Mouse (Mus musculus) left cerebral cortex, postnatal 25 days (tissue): ENCODE measurements around the gene Olfr1204. TPM values are rescaled to one million over a fixed set of nuclear protein-coding genes. Genes with fewer than 3 reads are reported as not detected.

ENCODE experiments used
- DNase-seq, 2 experiments: peaks; one replicate each; pipeline ENCODE4 v3.0.0; 2022; ENCODE audit warnings: low spot score in 2 of 2, mixed read lengths in 1 of 2
- intact Hi-C: fragments of 180-260 bp; cut with DNase I; formaldehyde crosslinking; loops from one replicate; pipeline ENCODE4 v1.15.1; 2025
- total RNA-seq, 2 experiments: library from RNA; stranded (reverse); gene quantifications; 2 replicates each; pipeline ENCODE4 v1.2.3; 2021

Gene Olfr1204
- not detected for total RNA-seq

DNA sequence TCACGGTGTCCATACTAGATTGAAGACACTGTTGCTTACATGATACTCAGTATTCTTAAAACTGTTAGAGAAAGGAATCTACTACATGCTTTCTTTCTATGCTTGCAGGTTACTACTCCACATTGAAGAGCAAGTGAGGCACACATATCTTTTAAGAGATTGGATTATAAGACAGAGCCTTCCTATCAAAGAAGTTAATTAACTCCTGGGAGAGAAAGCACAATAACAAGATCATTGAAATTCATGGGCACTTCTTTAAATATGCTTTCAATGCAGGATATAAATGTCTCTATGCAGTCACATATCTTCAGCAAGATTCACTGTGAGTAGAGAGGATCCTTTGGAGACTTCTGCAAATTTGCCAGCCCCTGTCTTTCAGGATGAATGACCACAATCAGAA is at the start of gene Olfr1204:
Olfr1204 (plus strand) TSS at position 301 of the 400 bp plus-strand sequence.
- intact Hi-C loops: no loop called here
- DNase-seq: no peak

DNA sequence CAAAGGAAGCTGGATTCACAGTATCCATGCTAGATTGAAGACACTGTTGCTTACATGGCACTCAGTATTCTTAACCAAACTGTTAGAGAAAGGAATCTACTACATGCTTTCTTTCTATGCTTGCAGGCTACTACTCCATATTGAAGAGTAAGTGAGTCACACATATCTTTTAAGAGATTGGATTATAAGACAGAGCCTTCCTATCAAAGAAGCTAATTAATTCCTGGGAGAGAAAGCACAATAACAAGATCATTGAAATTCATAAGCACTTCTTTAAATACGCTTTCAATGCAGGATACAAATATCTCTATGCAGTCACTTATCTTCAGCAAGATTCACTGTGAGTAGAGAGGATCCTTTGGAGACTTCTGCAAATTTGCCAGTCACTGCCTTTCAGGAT is 34.9 kb upstream of the Olfr1204 start, which contains the start of gene Olfr1202:
Olfr1202 (plus strand) TSS at position 301 of the 400 bp plus-strand sequence.
- DNase-seq: no peak
- intact Hi-C loops: no loop called here

DNA sequence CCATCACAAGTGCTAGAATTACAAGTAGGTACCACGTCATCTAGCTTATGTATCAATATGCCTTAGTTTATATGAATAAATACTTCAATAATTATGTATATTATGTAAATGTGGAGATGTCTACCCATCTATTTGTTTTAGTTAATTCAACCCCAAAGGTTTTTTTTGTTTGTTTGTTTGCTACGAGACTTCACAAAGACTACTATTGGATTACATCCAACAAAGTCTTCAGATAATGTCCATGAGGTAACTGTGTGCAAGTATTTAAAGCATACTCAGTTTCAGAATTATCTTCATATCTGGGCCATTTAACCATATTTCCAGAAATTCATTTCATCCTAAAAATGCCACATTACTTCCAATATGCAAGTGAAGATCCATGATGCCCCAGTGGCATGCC is 19.7 kb upstream of the Olfr1204 start, which contains the start of gene Olfr1205:
Olfr1205 (plus strand) TSS at position 301 of the 400 bp plus-strand sequence.
- intact Hi-C loops: no loop called here
- DNase-seq: no peak

DNA sequence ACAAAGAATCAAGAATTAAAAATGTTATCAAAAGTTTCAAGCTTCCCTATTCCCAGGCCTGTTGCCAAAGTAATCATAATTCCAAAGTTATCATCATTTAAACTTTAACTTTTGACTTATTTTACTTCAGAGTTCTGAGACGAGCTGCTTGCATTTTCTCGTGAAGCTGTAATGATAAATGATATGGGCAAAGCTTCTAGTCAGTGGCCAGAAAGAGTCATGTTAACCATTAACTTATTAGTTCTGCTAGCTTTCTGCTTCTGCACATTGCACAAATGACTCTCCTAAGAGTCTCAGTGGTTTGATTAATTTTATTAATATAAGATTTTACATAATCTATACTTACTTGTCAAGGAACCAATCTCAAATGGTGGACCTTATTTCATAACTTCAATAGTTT is 10.6 kb upstream of the Olfr1204 start:
- intact Hi-C loops: no loop called here
- DNase-seq: no peak

DNA sequence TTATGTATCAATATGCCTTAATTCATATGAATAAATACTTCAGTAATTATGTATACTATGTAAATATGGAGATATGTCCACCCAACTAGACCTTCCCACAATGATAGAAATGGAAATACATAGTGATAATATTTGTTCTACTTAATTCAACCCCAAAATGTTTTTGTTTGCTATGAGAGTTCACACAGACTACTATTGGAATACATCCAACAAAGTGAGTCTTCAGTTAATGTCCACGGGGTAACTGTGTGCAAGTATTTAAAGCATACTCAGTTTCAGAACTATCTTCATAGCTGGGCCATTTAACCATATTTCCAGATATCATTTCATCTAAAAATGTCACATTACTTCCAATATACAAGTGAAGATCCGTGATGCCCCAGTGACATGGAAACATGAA is 13.8 kb downstream of the Olfr1204 start, which contains the start of gene Olfr1206:
Olfr1206 (plus strand) TSS at position 301 of the 400 bp plus-strand sequence.
- intact Hi-C loops: no loop called here
- DNase-seq: no peak

DNA sequence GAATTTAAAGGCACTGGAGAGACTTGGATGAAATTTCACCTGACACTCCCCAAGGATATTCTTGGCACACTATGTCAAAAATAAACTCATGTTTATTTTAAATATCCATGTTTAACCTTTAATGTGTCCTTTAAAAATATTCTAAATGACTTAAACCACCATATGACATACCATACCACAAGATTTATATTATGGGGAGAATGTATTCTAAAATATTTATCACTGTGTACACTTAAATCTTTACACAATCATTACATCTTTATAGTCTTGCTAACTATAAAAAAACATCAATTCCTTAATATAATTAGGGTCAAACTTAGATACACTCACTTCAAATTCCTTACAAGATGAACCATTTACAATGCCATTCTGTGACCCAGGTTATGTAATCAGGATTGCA is 53.1 kb downstream of the Olfr1204 start, which contains the start of gene Olfr1208:
Olfr1208 (minus strand) TSS at position 101 of the 400 bp plus-strand sequence.
- no peak for DNase-seq
- intact Hi-C loops: no loop called here

Other genes with a start within 250 kb of the Olfr1204 start
- gene Olfr1191-ps1, start 208.8 kb upstream of the Olfr1204 start, total RNA-seq: not detected
- gene Olfr1192-ps1, start 200.8 kb upstream of the Olfr1204 start, total RNA-seq: not detected
- gene Olfr1193, start 173.7 kb upstream of the Olfr1204 start, total RNA-seq: not detected
- gene Olfr1195, start 160.1 kb upstream of the Olfr1204 start, total RNA-seq: not detected
- not detected for gene Olfr1196, start 144.7 kb upstream of the Olfr1204 start, total RNA-seq
- not detected for gene Olfr1197, start 116.9 kb upstream of the Olfr1204 start, total RNA-seq
- not detected for gene Olfr1198, start 97.9 kb upstream of the Olfr1204 start, total RNA-seq
- not detected for gene Olfr1199, start 88.8 kb upstream of the Olfr1204 start, total RNA-seq
- not detected for gene Olfr1200, start 78.8 kb upstream of the Olfr1204 start, total RNA-seq
- gene Olfr1201, start 56.3 kb upstream of the Olfr1204 start, total RNA-seq: not detected
- gene Olfr1202, start 34.8 kb upstream of the Olfr1204 start, total RNA-seq: not detected
- gene Olfr1205, start 19.6 kb upstream of the Olfr1204 start, total RNA-seq: not detected
- gene Olfr1206, start 13.9 kb downstream of the Olfr1204 start, total RNA-seq: not detected
- gene Olfr1208, start 53.0 kb downstream of the Olfr1204 start, total RNA-seq: not detected
- not detected for gene Olfr1209, start 65.9 kb downstream of the Olfr1204 start, total RNA-seq
- gene Olfr1211, start 88.8 kb downstream of the Olfr1204 start, total RNA-seq: not detected
- gene Olfr1212, start 104.7 kb downstream of the Olfr1204 start, total RNA-seq: not detected
- gene Gm13762, start 131.0 kb downstream of the Olfr1204 start, total RNA-seq: not detected
- not detected for gene Olfr1214, start 143.4 kb downstream of the Olfr1204 start, total RNA-seq
- not detected for gene Olfr1215, start 157.7 kb downstream of the Olfr1204 start, total RNA-seq
- gene Olfr1216, start 169.0 kb downstream of the Olfr1204 start, total RNA-seq: not detected
- not detected for gene Olfr1217, start 182.8 kb downstream of the Olfr1204 start, total RNA-seq
- not detected for gene Olfr1218, start 211.9 kb downstream of the Olfr1204 start, total RNA-seq
- not detected for gene Olfr1219, start 234.2 kb downstream of the Olfr1204 start, total RNA-seq